Mouse (Mus musculus) urinary bladder, postnatal 14 days (tissue): ENCODE measurements around the gene Gtf2f2.

Experiments used
- DNase-seq: peaks from one replicate; pipeline ENCODE4 v3.0.0; 2021; ENCODE audit warnings: low spot score

The Gtf2f2 gene

DNA sequence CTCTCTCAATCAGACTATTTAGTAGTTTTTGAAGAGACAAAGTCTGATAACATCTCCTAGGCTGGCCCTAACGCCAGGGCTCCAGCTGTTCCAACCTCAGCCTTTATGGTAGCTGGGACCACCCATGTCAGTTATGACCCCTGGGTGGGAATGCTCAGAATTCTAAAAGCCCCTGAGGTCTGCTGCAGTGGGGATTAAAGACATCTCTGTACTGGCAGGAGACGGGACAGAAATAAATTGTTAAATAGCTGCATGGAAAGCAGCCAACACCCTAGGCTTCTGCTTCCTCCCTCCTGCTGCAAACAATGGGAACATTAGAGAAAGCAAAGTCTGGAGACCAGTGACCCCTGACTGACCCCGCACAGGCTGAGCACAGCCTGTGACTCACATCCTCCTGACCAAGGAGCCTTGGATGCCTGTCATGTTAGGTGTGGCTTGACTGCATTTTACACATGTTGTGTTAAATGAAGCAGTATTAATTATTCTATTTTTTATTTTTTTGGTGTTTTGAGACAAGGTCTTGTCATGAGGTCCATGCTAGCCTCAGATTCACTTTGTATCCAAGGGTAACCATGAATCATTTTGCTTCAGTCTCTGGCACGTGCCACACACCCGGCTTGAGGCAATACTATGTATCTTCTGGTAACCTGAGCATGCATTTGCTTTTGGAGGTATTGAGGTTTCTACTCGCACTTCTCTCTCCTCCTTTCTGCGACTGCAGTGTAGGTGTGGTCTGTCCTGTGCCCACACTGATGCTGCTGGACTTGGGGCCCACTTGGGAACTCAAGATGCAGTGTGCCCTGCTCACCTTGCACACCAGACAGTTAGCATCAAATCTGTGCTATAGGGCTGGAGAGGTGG, 146.9 kb downstream of the Gtf2f2 start:
- peak; percentile 83 for DNase-seq

DNA sequence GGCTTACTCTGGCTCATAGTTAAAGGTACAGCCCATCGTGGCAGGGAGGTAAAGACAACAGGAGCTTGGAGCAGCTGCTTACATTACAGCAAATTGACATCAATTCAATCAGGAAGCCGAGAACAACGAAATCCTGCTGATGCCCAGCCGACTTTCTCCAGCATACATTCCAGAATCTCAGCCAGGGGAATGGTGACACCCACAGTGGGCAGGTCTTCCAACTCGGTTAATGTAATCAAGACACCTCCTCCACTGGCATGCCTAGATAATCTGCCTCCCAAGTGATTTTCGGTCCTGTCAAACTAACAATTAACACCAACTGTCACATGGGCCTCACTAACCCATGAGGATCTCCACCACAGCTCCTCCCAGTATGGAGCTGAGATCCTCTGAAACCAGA, 148.0 kb downstream of the Gtf2f2 start:
- no peak for DNase-seq

DNA sequence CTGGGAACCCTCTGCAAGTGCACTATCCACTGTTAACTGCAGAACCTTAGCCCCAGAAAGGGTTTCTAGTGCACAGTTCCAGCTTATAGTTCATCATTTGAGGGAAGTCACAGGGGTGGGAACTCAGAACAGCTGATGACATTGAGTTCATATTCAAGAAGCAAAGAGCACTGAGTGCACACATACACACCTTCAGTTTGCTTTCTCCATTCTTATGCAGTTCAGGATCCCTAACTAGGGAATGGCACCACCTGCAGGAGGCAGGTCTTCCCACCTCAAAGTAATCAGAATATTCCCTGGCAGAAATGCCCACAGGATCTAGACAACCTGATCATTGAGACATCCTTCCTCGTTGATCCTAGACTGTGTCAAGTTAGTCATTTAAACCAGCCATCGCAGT, 151.0 kb downstream of the Gtf2f2 start:
- DNase-seq, result no peak

DNA sequence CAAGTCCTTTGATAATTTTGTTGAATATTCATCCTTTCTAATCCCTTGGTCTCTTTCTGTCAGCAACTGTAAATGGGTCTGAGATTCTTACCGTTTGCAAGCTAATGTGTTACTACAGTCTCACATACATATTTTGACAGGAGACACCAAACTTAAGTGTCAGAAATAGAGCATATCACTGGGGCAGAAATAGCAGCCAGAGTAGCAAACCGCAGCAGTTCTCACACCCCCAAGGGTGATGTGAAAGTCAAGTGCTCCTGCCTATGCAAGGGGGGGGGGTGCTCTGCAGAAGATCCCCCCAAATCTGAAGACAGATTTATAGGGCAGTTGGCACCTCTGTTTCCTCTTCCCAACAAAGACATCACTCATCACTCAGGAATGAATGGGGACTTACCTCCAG, 152.5 kb downstream of the Gtf2f2 start:
- DNase-seq, result no peak

DNA sequence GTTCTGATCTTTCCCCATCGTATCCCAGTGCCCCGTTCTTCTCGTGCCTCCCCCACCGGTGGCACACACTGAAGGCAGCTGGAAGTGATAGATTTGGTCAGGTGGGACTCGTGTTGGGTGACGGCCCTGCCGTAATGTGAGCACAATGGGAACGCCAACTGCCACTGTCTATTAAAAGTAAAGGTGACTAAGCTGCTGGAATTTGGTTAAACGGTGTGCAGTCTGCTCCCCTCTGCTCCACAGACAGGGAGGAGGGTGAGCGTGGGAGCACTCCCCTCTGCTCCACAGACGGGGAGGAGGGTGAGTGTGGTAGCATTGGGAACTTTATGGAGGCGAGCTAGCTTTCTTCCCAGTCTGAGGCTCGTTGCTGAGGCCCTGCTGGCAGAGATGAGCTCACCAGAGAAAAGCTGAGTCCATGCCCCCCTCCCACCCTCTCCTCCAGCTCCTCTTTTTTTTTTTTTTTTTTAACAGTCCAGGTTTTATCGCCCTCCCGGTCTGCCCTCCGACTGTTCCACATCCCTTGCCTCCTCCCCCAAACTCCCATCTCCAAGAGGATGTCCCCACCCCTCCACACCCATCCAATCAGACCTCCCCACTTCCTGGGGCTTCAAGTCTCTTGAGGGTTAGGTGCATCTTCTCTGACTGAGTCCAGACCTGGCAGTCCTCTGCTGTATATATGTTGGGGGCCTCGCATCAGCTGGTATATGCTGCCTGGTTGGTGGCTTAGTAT, 155.2 kb downstream of the Gtf2f2 start:
- no peak for DNase-seq

DNA sequence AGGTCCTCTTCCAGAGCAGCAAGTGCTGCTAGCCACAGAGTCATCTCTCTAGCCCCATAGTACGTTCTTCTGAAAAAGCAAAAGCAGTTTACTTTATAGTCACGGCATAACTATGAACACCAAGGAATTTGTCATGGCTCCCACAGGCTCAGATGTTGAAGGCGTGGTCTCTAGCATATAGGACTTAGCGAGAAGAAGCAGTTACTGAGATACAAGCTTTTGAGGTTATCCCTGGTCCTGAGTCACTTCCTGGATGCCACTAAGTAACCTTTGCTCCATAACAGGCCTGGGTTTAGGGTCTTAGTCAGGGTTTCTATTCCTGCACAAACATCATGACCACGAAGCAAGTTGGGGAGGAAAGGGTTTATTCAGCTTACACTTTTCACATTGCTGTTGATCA, 158.6 kb downstream of the Gtf2f2 start:
- DNase-seq, result no peak

DNA sequence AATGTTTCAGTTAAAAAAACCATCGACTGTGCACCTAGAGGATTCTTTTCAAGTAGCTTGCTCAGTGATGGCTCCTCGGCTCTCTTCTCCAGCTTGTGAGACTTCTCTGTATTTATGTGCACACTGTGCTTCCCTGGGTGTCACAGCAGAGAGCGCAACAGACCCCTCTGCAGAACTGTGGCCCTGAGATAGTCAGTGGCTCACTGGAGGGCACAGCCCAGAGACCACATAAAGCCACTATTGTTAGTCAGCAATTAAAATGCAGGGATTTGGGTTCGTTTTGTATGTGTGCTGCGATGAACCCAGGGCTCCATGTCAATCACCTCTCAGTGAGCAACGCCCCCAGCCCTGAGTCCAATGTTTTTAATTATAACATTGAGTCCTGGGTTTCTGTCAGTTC, 159.8 kb downstream of the Gtf2f2 start:
- DNase-seq, result no peak

DNA sequence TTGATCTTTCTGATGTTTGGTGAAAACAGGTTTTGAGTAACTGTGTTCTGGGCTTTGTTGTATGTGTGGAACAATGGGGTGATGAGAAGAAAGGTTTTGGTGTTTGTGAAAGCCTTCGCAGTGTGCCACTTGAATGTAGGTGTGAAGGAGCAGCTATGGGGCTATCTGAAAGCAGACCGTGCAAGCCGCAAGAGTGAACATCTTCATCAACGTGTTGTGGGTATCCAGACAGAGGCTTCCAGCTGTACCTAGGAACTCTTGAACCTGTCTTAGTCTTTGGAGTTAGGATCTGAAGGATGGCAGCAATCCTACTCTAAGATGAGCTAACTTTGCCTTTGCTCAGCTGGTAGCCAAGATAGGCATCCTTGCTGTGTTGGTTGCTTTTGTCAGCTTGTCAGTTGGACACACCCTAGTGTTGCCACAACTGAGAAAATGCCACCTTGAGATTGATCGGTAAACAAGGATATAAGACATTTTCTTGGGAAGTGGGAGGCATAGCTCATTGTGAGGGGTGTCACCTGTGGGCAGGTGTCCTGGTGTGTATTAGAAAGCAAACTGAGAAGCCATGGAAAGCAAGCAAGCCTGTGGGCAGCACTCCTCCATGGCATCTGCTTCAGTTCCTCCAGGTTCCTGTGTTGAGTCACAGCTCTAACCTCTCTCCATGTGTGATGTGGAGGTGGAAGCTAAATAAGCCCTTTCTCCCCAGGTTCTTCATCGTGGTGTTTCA, 160.7 kb downstream of the Gtf2f2 start:
- DNase-seq, result no peak

DNA sequence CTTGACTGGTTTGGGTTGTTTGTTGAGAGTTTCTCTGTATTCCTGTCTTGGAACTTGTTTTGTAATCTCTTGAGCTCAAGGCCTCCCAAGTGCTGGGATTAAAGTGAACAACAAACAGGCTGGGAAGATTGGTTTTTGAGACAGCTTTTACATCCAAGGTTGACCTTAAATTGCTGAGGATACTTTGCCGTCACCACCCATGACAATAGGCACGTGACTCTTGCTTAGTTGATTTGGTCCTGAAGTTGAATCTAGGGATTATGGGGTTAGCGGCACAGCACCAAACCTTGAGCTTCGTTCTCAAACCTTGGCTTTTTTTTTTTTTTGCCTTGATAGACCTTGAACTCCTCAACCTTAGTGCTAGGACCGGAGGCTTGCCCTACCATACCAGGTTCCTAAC, 161.4 kb downstream of the Gtf2f2 start:
- no peak for DNase-seq

DNA sequence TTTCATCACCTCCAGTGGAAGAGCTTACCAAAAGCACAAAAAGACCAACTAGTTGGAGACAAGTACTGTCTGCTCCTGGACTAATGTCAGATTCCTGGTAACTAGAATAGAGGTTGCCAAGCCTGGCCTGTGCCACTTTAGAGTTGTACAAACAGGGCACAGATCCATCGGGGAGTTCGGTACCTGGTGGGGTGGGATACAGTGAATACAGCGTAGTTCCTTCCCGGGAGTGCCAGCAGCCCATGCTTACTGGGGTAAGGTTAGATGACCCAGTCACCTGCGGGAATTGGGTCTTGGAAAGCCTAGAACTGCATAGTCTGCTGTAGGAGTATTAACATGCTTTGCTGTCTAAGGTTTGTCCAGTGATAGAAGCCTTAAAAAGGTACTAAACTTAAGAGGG, 162.2 kb downstream of the Gtf2f2 start:
- DNase-seq, result no peak

DNA sequence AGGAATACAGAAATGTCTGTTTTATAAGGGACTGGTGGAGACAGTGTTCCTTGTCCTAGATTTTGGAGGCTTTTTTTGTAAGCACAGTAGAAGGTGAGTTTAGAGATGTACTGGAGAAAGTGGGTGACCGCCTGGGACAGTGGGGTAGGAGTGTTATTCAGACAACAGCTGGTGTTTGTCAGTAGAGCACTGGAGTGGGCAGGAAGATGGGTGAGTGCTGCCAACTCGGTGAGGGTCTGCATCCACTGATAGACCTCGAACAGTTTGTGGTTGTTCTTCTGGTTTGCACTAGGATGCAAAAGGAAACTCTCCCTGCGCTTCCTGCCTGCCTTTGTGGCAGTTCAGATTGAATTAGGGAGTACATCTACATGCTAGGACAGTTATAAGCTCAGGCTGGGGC, 163.0 kb downstream of the Gtf2f2 start:
- no peak for DNase-seq
